Mouse (Mus musculus) right cerebral cortex, postnatal 14 days (tissue): ENCODE measurements around the gene Rffl.

Source experiments
- DNase-seq: peaks from one replicate; pipeline ENCODE4 v3.0.0; 2022

Rffl gene

GRCm38 (mm10) chr11:82871031-82871446 is at the start of gene Rffl:
Gene Rffl (minus strand): TSS chr11:82871210.
- peak; percentile 99 for DNase-seq

GRCm38 (mm10) chr11:82920768-82921167 is 49.8 kb upstream of the Rffl start:
- no peak for DNase-seq

GRCm38 (mm10) chr11:82914711-82915352 is 43.8 kb upstream of the Rffl start:
- DNase-seq = peak; percentile 80

GRCm38 (mm10) chr11:82910679-82911389 is 39.8 kb upstream of the Rffl start:
- no peak for DNase-seq

- no peak for DNase-seq
Measured at GRCm38 (mm10) chr11:82910250-82910649, 39.2 kb upstream of the Rffl start, which contains the start of gene Unc45b. Gene Unc45b (plus strand): TSS chr11:82910550.

GRCm38 (mm10) chr11:82908608-82908989 is 37.6 kb upstream of the Rffl start:
- no peak for DNase-seq

- peak; percentile 96 for DNase-seq
Measured at GRCm38 (mm10) chr11:82907651-82908607, 36.9 kb upstream of the Rffl start, which contains the start of gene Nle1. Gene Nle1 (minus strand): TSS chr11:82908411.

- no peak for DNase-seq
Measured at GRCm38 (mm10) chr11:82905816-82906215, 34.8 kb upstream of the Rffl start.

GRCm38 (mm10) chr11:82904952-82905351 is 33.9 kb upstream of the Rffl start:
- DNase-seq = no peak

- DNase-seq = no peak
Measured at GRCm38 (mm10) chr11:82901606-82902310, 30.7 kb upstream of the Rffl start.

- DNase-seq = no peak
Measured at GRCm38 (mm10) chr11:82899720-82900119, 28.7 kb upstream of the Rffl start.

GRCm38 (mm10) chr11:82897478-82897877 is 26.5 kb upstream of the Rffl start:
- no peak for DNase-seq

- DNase-seq = no peak
Measured at GRCm38 (mm10) chr11:82891936-82892335, 20.9 kb upstream of the Rffl start, which contains the start of gene Fndc8. Gene Fndc8 (plus strand): TSS chr11:82892124.

- peak; percentile 93 for DNase-seq
Measured at GRCm38 (mm10) chr11:82890342-82890762, 19.3 kb upstream of the Rffl start, which contains the start of gene Rad51d. Gene Rad51d (minus strand): TSS chr11:82890614.

- DNase-seq = no peak
Measured at GRCm38 (mm10) chr11:82889524-82890341, 18.7 kb upstream of the Rffl start.

- no peak for DNase-seq
Measured at GRCm38 (mm10) chr11:82888491-82888946, 17.5 kb upstream of the Rffl start.

GRCm38 (mm10) chr11:82886559-82886958 is 15.5 kb upstream of the Rffl start:
- no peak for DNase-seq

- no peak for DNase-seq
Measured at GRCm38 (mm10) chr11:82883180-82883579, 12.2 kb upstream of the Rffl start.

- DNase-seq = no peak
Measured at GRCm38 (mm10) chr11:82877726-82878344, 6.8 kb upstream of the Rffl start.

- no peak for DNase-seq
Measured at GRCm38 (mm10) chr11:82875631-82876030, 4.6 kb upstream of the Rffl start.

GRCm38 (mm10) chr11:82874924-82875323 is 3.9 kb upstream of the Rffl start:
- no peak for DNase-seq
